Mouse (Mus musculus) olfactory bulb, adult 2 months (tissue): ENCODE data around the gene Depdc1b.

Source experiments
- CTCF ChIP-seq: fragments of 200-500 bp; IDR thresholded peaks from 2 replicates; pipeline ENCODE4 v1.5.1; 2012; ENCODE audit warnings: low read depth, mild to moderate bottlenecking, low read length, moderate library complexity; ENCODE audit not compliant: insufficient read depth
- POLR2A ChIP-seq: fragments of 200-500 bp; IDR thresholded peaks from 2 replicates; pipeline ENCODE4 v1.6.1; 2012; ENCODE audit warnings: mild to moderate bottlenecking, low read depth, low read length, moderate library complexity; ENCODE audit not compliant: insufficient read depth

- no peak for TF ChIP-seq CTCF
- no peak for TF ChIP-seq POLR2A
Observed at GRCm38 (mm10) chr13:108435687-108436086, 119.6 kb downstream of the Depdc1b start.
